Mouse (Mus musculus) thymus, adult 2 months (tissue): ENCODE results near the gene Hrh1.
"Not testable (repeated sequence)": the region's sequence is repeated elsewhere in the genome, so short reads cannot be mapped to it uniquely, and the experiment has no call there.

Experiments
- CTCF ChIP-seq: fragments of 200-500 bp; IDR thresholded peaks from 2 replicates; pipeline ENCODE4 v1.5.1; 2012; ENCODE audit warnings: mild to moderate bottlenecking, control low read depth, low read length, moderate library complexity, borderline replicate concordance; ENCODE audit not compliant: control insufficient read depth, poor library complexity, insufficient read depth; ENCODE audit errors: extremely low read depth
- POLR2A ChIP-seq: fragments of 200-500 bp; IDR thresholded peaks from 2 replicates; pipeline ENCODE4 v1.6.1; 2012; ENCODE audit warnings: mild to moderate bottlenecking, low read length, control low read depth, moderate library complexity; ENCODE audit not compliant: control insufficient read depth, poor library complexity, insufficient read depth; ENCODE audit errors: extremely low read depth

DNA sequence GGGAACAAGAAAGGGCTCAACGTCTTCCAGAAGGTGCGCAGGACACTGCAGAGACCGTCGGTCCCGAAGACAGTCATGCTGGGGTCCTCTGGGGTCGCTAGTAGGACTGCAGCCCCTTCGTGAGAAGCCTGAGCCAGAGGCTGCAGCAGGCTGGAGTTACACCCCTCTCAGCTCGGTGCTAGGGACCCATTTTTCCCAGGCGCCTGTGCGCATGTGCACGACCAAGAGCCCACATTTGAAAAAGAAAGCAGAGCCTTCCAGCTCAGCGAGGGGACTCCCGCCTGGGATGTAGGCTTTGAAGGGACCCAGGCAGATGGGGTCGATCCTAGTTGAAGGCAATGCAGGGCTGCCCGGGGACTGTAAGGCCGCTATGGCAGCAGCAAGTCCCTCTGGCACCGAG lies 116.3 kb downstream of the Hrh1 start:
- not testable (repeated sequence) for TF ChIP-seq POLR2A, CTCF
